Mouse (Mus musculus): ENCODE data around the gene Slc38a1.
A peak's percentile ranks its signal among the peaks of the same experiment; 100 is the strongest.

Gene Slc38a1

GRCm38 (mm10) chr15:96642436-96643405, at the start of gene Slc38a1:
Gene Slc38a1 (minus strand): TSS chr15:96642913.
- no peak for DNase-seq (ENCODE audit: low read depth, low spot score)

- no peak for DNase-seq (ENCODE audit: low read depth, low spot score)
These were observed 49.7 kb upstream of the Slc38a1 start for GRCm38 (mm10) chr15:96692401-96692800.

- DNase-seq (ENCODE audit: low read depth, low spot score): no peak
These were observed 48.7 kb upstream of the Slc38a1 start for GRCm38 (mm10) chr15:96691381-96691780.

GRCm38 (mm10) chr15:96690829-96691228, 48.1 kb upstream of the Slc38a1 start:
- no peak for DNase-seq (ENCODE audit: low read depth, low spot score)

- no peak for DNase-seq (ENCODE audit: low read depth, low spot score)
These were observed 47.2 kb upstream of the Slc38a1 start for GRCm38 (mm10) chr15:96689919-96690318.

GRCm38 (mm10) chr15:96688784-96689318, 46.1 kb upstream of the Slc38a1 start:
- DNase-seq (ENCODE audit: low read depth, low spot score): no peak

- DNase-seq (ENCODE audit: low read depth, low spot score): no peak
These were observed 45.3 kb upstream of the Slc38a1 start for GRCm38 (mm10) chr15:96688036-96688435.

GRCm38 (mm10) chr15:96687366-96687765, 44.7 kb upstream of the Slc38a1 start:
- DNase-seq (ENCODE audit: low read depth, low spot score): no peak

GRCm38 (mm10) chr15:96686201-96687159, 43.8 kb upstream of the Slc38a1 start:
- peak; percentile 44 for DNase-seq (ENCODE audit: low read depth, low spot score)

- DNase-seq (ENCODE audit: low read depth, low spot score): no peak
These were observed 42.6 kb upstream of the Slc38a1 start for GRCm38 (mm10) chr15:96685273-96685672.

- DNase-seq (ENCODE audit: low read depth, low spot score): peak; percentile 39
These were observed 41.6 kb upstream of the Slc38a1 start for GRCm38 (mm10) chr15:96684132-96684830.

GRCm38 (mm10) chr15:96678871-96679773, 36.4 kb upstream of the Slc38a1 start:
- DNase-seq (ENCODE audit: low read depth, low spot score): no peak

- no peak for DNase-seq (ENCODE audit: low read depth, low spot score)
These were observed 33.8 kb upstream of the Slc38a1 start for GRCm38 (mm10) chr15:96676518-96676917.

- DNase-seq (ENCODE audit: low read depth, low spot score): no peak
These were observed 33.0 kb upstream of the Slc38a1 start for GRCm38 (mm10) chr15:96675744-96676143.

- DNase-seq (ENCODE audit: low read depth, low spot score): no peak
These were observed 32.3 kb upstream of the Slc38a1 start for GRCm38 (mm10) chr15:96675055-96675454.

GRCm38 (mm10) chr15:96674089-96674488, 31.4 kb upstream of the Slc38a1 start:
- no peak for DNase-seq (ENCODE audit: low read depth, low spot score)

- DNase-seq (ENCODE audit: low read depth, low spot score): no peak
These were observed 27.0 kb upstream of the Slc38a1 start for GRCm38 (mm10) chr15:96669721-96670120.

- peak; percentile 83 for DNase-seq (ENCODE audit: low read depth, low spot score)
These were observed 23.9 kb upstream of the Slc38a1 start for GRCm38 (mm10) chr15:96666663-96667062.

- DNase-seq (ENCODE audit: low read depth, low spot score): peak; percentile 91
These were observed 23.2 kb upstream of the Slc38a1 start for GRCm38 (mm10) chr15:96665889-96666288.

- peak; percentile 15 for DNase-seq (ENCODE audit: low read depth, low spot score)
These were observed 18.0 kb upstream of the Slc38a1 start for GRCm38 (mm10) chr15:96660590-96661141.

Data from 3T3-L1 (cell line).